Mouse (Mus musculus): ENCODE data around the gene Irf4.

DNA sequence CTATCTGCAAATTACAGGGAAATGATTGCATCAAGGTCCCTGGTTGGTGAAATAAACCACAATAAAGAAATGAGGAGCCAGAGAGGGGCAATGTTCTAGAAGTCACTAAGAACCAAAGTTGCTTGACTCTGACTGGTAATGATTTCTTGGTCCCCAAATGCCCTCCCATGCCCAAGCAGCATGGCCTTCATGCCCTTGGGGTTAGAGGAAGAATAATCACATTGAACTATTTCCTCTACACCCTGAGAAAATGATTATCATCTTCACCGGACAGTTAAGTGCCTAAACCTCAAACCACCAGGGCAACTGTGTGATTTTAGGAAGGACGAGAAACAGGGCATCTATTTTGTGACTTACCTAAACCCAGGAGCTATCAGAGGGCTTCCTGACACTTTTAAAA, 27.0 kb downstream of the Irf4 start:
- TF ChIP-seq POLR2A (IDR thresholded peaks at IDR 0.05; ENCODE audit: control insufficient read depth, low read depth, low read length) (no peak), CTCF (IDR thresholded peaks at IDR 0.05; ENCODE audit: control insufficient read depth, insufficient read depth, insufficient replicate concordance, low read depth, low read length) (no peak)
